Mouse (Mus musculus) forebrain, embryonic 14.5 days (tissue): ENCODE measurements around the gene Dyrk1a. TPM values are rescaled to one million over a fixed set of nuclear protein-coding genes. Genes with fewer than 3 reads are reported as not detected.

ENCODE experiments used
- ATAC-seq: fragments of 200-750 bp; cut with Nextera tagmentation; 2 replicates; pipeline ENCODE4 v1.8.0; 2017; ENCODE audit warnings: mild to moderate bottlenecking, moderate library complexity
- DNase-seq: peaks from one replicate; pipeline ENCODE4 v3.0.0-alpha.2; 2015; ENCODE audit warnings: low spot score
- H3K27ac ChIP-seq: fragments of 300-500 bp; sonication (generic); 2 replicates; pipeline ENCODE4 v1.5.1; 2014; ENCODE audit warnings: low read depth, mild to moderate bottlenecking, control low read depth, low read length, moderate library complexity
- H3K27me3 ChIP-seq: fragments of 300-500 bp; sonication (generic); replicated peaks from 2 replicates; pipeline ENCODE4 v1.6.1; 2014; ENCODE audit warnings: low read length, control low read depth, mixed read lengths; ENCODE audit not compliant: control insufficient read depth, insufficient read depth
- H3K36me3 ChIP-seq: fragments of 300-500 bp; sonication (generic); 2 replicates; pipeline ENCODE4 v1.6.1; 2014; ENCODE audit warnings: low read length, control low read depth; ENCODE audit not compliant: control insufficient read depth, insufficient read depth
- H3K4me1 ChIP-seq: fragments of 300-500 bp; sonication (generic); 2 replicates; pipeline ENCODE4 v1.6.1; 2014; ENCODE audit warnings: antibody characterized with exemption, low read length, control low read depth; ENCODE audit not compliant: control insufficient read depth, insufficient read depth
- H3K4me2 ChIP-seq: fragments of 300-500 bp; sonication (generic); 2 replicates; pipeline ENCODE4 v1.6.1; 2014; ENCODE audit warnings: mild to moderate bottlenecking, control low read depth, low read length
- H3K4me3 ChIP-seq: fragments of 300-500 bp; sonication (generic); 2 replicates; pipeline ENCODE4 v1.5.1; 2014; ENCODE audit warnings: low read depth, low read length, control low read depth
- H3K9ac ChIP-seq: fragments of 300-500 bp; sonication (generic); 2 replicates; pipeline ENCODE4 v1.6.1; 2014; ENCODE audit warnings: mild to moderate bottlenecking, low read length, control low read depth, moderate library complexity
- H3K9me3 ChIP-seq: fragments of 300-500 bp; sonication (generic); replicated peaks from 2 replicates; pipeline ENCODE4 v1.6.1; 2016; ENCODE audit warnings: low read length, control low read depth, mixed read lengths; ENCODE audit not compliant: control insufficient read depth
- WGBS: fragments of 180-500 bp; shearing (Covaris S2); extraction: QIAGEN DNeasy Blood & Tissue Kit; methylation state at CpG from one replicate; pipeline ENCODE4 v1.1.7; 2014; 5-methylcytosine and 5-hydroxymethylcytosine counted together
- polyA plus RNA-seq: library from polyadenylated mRNA; unstranded; fragments of >200 nt; fragmentation: Nextera tagmentation; extraction: Ambion mirVana; gene quantifications from 2 replicates; pipeline ENCODE4 v1.2.1, GENCODE M21; 2014

Gene Dyrk1a
- polyA plus RNA-seq, 1 experiment from 2014 or later = 15.6 TPM

- H3K4me2 ChIP-seq = no peak overlapping the region
- ATAC-seq = no peak
- no peaks in the 10 kb centered on the region for H3K9me3 ChIP-seq
- H3K36me3 ChIP-seq = no peaks in the 10 kb centered on the region
- H3K9ac ChIP-seq = no peak overlapping the region
- no peak for DNase-seq
- H3K4me1 ChIP-seq = no peaks in the 10 kb centered on the region
- 87% methylated on average over 9 of the region's 9 CpGs for WGBS
- H3K27me3 ChIP-seq = no peaks in the 10 kb centered on the region
- H3K27ac ChIP-seq = no peak overlapping the region
- H3K4me3 ChIP-seq = no peak overlapping the region
Observed at GRCm38 (mm10) chr16:94608706-94609594, 39.1 kb downstream of the Dyrk1a start.

GRCm38 (mm10) chr16:94612573-94612972 is 42.8 kb downstream of the Dyrk1a start:
- DNase-seq (no peak), ATAC-seq (no peak)
- WGBS = 78% methylated on average over 8 of the region's 8 CpGs

GRCm38 (mm10) chr16:94617255-94617654 is 47.4 kb downstream of the Dyrk1a start:
- H3K27ac ChIP-seq = no peak overlapping the region
- H3K9me3 ChIP-seq = no peaks in the 10 kb centered on the region
- no peaks in the 10 kb centered on the region for H3K27me3 ChIP-seq
- no peaks in the 10 kb centered on the region for H3K4me1 ChIP-seq
- WGBS = 97% methylated on average over 6 of the region's 6 CpGs
- no peak overlapping the region for H3K4me2 ChIP-seq
- peaks cover 8% of the 10 kb centered on the region; the same call in 1 of the 2 replicates for H3K36me3 ChIP-seq
- no peak overlapping the region for H3K4me3 ChIP-seq
- ATAC-seq (no peak), DNase-seq (no peak)
- H3K9ac ChIP-seq = no peak overlapping the region

More at GRCm38 (mm10) chr16:94612573-94612972, 42.8 kb downstream of the Dyrk1a start:
- Histone ChIP-seq H3K4me2 (no peak overlapping the region), H3K27ac (no peak overlapping the region), H3K9me3 (no peaks in the 10 kb centered on the region), H3K9ac (no peak overlapping the region), H3K4me3 (no peak overlapping the region), H3K27me3 (no peaks in the 10 kb centered on the region), H3K36me3 (no peaks in the 10 kb centered on the region), H3K4me1 (no peaks in the 10 kb centered on the region)

- Histone ChIP-seq H3K4me1 (no peaks in the 10 kb centered on the region), H3K27me3 (no peaks in the 10 kb centered on the region), H3K4me2 (no peak overlapping the region), H3K36me3 (peaks cover 8% of the 10 kb centered on the region; the same call in 1 of the 2 replicates), H3K27ac (no peak overlapping the region), H3K9ac (no peak overlapping the region), H3K9me3 (no peaks in the 10 kb centered on the region), H3K4me3 (no peak overlapping the region)
- 54% methylated on average over 10 of the region's 10 CpGs for WGBS
- DNase-seq = peak; percentile 58
- peak; percentile 68; the same call in 1 of the 2 replicates for ATAC-seq
Observed at GRCm38 (mm10) chr16:94618543-94618942, 48.7 kb downstream of the Dyrk1a start.

- Histone ChIP-seq H3K36me3 (peaks cover 8% of the 10 kb centered on the region; the same call in 1 of the 2 replicates), H3K4me1 (no peaks in the 10 kb centered on the region), H3K9me3 (no peaks in the 10 kb centered on the region), H3K9ac (no peak overlapping the region), H3K4me2 (no peak overlapping the region), H3K27me3 (no peaks in the 10 kb centered on the region), H3K27ac (no peak overlapping the region), H3K4me3 (no peak overlapping the region)
- ATAC-seq (no peak), DNase-seq (no peak)
- WGBS = 91% methylated on average over 5 of the region's 5 CpGs
Observed at GRCm38 (mm10) chr16:94619301-94619700, 49.5 kb downstream of the Dyrk1a start.

GRCm38 (mm10) chr16:94624871-94625270 is 55.1 kb downstream of the Dyrk1a start:
- WGBS = 65% methylated on average over 4 of the region's 4 CpGs
- DNase-seq (peak; percentile 58), ATAC-seq (peak; percentile 69; the same call in 1 of the 2 replicates)
- H3K27me3 ChIP-seq = no peaks in the 10 kb centered on the region
- H3K4me2 ChIP-seq = no peak overlapping the region
- H3K4me1 ChIP-seq = 0 out of 2 replicates have a peak, but pooled peaks cover 3% of the 10 kb centered on the region
- no peak overlapping the region for H3K9ac ChIP-seq
- H3K4me3 ChIP-seq = no peak overlapping the region
- no peaks in the 10 kb centered on the region for H3K9me3 ChIP-seq
- H3K36me3 ChIP-seq = peaks cover 5% of the 10 kb centered on the region; the same call in 1 of the 2 replicates
- H3K27ac ChIP-seq = no peak overlapping the region

- no peaks in the 10 kb centered on the region for H3K36me3 ChIP-seq
- 0 out of 2 replicates have a peak, but pooled peaks cover 3% of the 10 kb centered on the region for H3K4me1 ChIP-seq
- DNase-seq = no peak
- no peak overlapping the region for H3K4me3 ChIP-seq
- no peak for ATAC-seq
- H3K4me2 ChIP-seq = no peak overlapping the region
- H3K27ac ChIP-seq = no peak overlapping the region
- no peaks in the 10 kb centered on the region for H3K27me3 ChIP-seq
- H3K9ac ChIP-seq = no peak overlapping the region
- no peaks in the 10 kb centered on the region for H3K9me3 ChIP-seq
- WGBS = 90% methylated on average over 7 of the region's 7 CpGs
Observed at GRCm38 (mm10) chr16:94625639-94626038, 55.8 kb downstream of the Dyrk1a start.

- no peaks in the 10 kb centered on the region for H3K36me3 ChIP-seq
- ATAC-seq (no peak), DNase-seq (no peak)
- H3K4me2 ChIP-seq = no peak overlapping the region
- 46% methylated on average over 5 of the region's 5 CpGs for WGBS
- no peak overlapping the region for H3K4me3 ChIP-seq
- no peaks in the 10 kb centered on the region for H3K27me3 ChIP-seq
- H3K27ac ChIP-seq = no peak overlapping the region
- peaks cover 7% of the 10 kb centered on the region; the same call in 1 of the 2 replicates for H3K4me1 ChIP-seq
- H3K9me3 ChIP-seq = no peaks in the 10 kb centered on the region
- H3K9ac ChIP-seq = no peak overlapping the region
Observed at GRCm38 (mm10) chr16:94627736-94628135, 57.9 kb downstream of the Dyrk1a start.
